Mouse (Mus musculus) forebrain, embryonic 10.5 days (tissue): Measurements from ENCODE around the gene Kcna6. TPM values are rescaled to one million over a fixed set of nuclear protein-coding genes. Genes with fewer than 3 reads are reported as not detected.

ENCODE experiments used
- DNase-seq: peaks from one replicate; pipeline ENCODE4 v3.0.0-alpha.2; 2017; ENCODE audit warnings: low spot score; ENCODE audit errors: extremely low spot score
- H3K27ac ChIP-seq: fragments of 300-500 bp; sonication (generic); 2 replicates; pipeline ENCODE4 v1.5.1; 2016; ENCODE audit warnings: mild to moderate bottlenecking
- H3K27me3 ChIP-seq: fragments of 300-500 bp; sonication (generic); 2 replicates; pipeline ENCODE4 v1.6.1; 2016; ENCODE audit warnings: mild to moderate bottlenecking; ENCODE audit not compliant: poor library complexity, severe bottlenecking
- H3K36me3 ChIP-seq: fragments of 300-500 bp; sonication (generic); replicated peaks from 2 replicates; pipeline ENCODE4 v1.6.1; 2016; ENCODE audit warnings: mild to moderate bottlenecking, moderate library complexity
- H3K4me1 ChIP-seq: fragments of 300-500 bp; sonication (generic); 2 replicates; pipeline ENCODE4 v1.6.1; 2016
- H3K4me3 ChIP-seq: fragments of 300-500 bp; sonication (generic); 2 replicates; pipeline ENCODE4 v1.5.1; 2016; ENCODE audit warnings: mild to moderate bottlenecking, moderate library complexity
- H3K9me3 ChIP-seq: fragments of 300-500 bp; sonication (generic); 2 replicates; pipeline ENCODE4 v1.6.1; 2016; ENCODE audit warnings: mild to moderate bottlenecking, moderate library complexity
- WGBS: fragments of 180-500 bp; shearing (Covaris S2); methylation state at CpG from one replicate; pipeline ENCODE4 v1.1.7; 2016; 5-methylcytosine and 5-hydroxymethylcytosine counted together
- polyA plus RNA-seq: library from polyadenylated mRNA; unstranded; fragments of >200 nt; fragmentation: Nextera tagmentation; extraction: Ambion mirVana; gene quantifications from 2 replicates; pipeline ENCODE4 v1.2.1, GENCODE M21; 2016

Gene Kcna6
- polyA plus RNA-seq, 1 experiment from 2014 or later = 2.9 TPM

DNA sequence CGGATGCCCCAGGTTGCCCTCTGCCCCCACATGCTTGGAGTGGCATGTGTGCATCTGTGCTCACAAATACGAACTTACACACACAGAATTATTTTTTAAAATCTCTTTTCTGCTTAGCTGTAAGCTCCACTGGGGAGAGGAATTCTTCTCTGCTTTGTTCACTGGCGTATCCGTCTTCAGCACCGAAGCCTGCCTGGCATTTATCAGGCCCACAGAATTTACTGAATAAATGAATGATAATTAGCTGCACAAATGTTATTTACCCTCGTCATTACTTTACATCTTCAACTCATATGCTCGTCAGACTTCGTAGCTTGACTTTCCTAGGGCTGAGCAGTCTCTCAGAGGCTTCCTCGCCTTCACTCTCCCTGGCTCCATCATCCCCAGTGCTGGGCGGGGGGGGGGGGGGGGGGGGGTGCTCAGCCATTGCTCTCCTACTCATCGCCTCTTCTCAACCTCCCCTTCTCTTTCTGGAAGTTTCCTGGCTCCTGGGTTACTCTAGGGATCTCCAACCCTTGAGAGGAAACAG lies 24.2 kb upstream of the Kcna6 start:
- H3K4me3 ChIP-seq = no peak overlapping the region
- H3K9me3 ChIP-seq = no peaks in the 10 kb centered on the region
- no peaks in the 10 kb centered on the region for H3K27me3 ChIP-seq
- H3K36me3 ChIP-seq = no peaks in the 10 kb centered on the region
- WGBS = 85% methylated on average over 11 of the region's 11 CpGs
- DNase-seq = no peak
- peaks cover 35% of the 10 kb centered on the region for H3K4me1 ChIP-seq
- no peak overlapping the region for H3K27ac ChIP-seq

DNA sequence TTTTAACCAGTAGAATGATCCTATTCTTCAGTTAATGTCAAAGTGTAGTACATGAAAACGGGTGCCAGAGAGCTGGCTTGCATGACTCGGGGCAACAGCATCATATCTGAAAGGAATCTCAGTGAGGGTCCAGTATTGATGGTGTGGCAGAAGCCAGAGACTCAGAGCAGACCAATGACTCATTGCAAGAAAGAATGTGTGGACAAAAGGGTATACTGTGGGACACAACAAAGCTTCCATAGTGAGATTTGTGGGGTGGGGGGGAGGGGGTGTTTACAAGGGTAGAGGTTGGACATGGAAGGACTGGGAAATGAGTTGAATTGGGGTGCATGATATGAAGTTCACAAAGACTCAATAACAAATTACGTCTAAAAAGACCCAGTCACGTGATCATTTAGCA lies 20.9 kb upstream of the Kcna6 start:
- 80% methylated on average over 4 of the region's 4 CpGs for WGBS
- DNase-seq = no peak
- Histone ChIP-seq H3K9me3 (no peaks in the 10 kb centered on the region), H3K4me3 (no peak overlapping the region), H3K27ac (no peak overlapping the region), H3K27me3 (no peaks in the 10 kb centered on the region), H3K4me1 (peaks cover 5% of the 10 kb centered on the region), H3K36me3 (no peaks in the 10 kb centered on the region)

DNA sequence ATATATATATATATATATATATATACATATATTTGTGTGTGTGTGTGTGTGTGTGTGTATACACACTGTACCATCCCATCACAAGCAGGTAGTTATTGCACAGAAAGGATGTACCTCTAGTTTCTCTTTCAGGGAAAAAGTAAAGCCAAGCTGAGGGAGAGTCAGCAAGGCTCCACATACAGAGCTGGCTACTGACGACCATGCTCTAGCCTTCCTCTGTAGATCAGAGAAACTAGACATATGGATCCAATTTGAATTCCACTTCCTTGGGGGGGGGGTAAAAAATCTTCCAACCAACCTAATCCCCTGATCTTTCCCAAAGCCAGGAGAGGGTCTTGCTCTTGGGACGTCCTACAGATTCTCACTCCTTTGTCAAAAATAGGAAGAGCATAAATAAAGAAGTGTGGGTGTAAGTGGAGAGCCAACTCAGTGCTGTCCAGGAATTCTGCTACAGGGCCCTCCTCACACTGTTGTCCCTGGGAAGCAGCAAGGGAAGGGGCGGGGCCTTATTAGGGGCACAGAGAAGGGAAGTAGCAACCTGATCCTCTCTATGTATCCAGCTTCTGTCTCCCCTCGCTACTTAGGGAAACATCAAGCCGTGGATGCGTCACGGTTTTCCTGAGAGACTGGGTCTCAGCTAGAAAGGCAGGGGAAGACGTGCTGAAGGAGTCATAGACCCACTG lies 15.4 kb upstream of the Kcna6 start:
- 36% methylated on average over 8 of the region's 8 CpGs for WGBS
- DNase-seq = peak; percentile 46
- H3K27ac ChIP-seq = peak overlapping the region; percentile 60

DNA sequence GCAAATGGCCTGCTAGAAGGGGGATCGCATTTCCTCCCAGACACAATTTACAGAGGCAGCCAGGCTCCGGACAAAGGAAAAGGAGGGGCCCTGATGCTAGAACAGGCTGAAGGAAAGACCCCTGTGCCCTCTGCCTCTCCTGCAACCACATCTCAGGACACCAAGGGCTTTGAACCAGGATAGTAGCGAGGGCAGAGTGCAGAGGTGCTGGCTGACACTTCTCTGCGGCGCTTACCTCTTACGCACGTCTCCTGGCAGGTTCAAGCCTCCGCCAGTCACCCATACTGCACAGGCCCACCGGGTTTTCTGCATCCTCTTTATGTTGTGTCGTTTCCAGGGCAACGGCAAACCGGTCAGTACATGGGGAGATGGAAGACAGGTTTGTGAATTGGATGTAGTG lies 12.0 kb upstream of the Kcna6 start:
- H3K27ac ChIP-seq = peak overlapping the region; percentile 78
- WGBS = 47% methylated on average over 12 of the region's 12 CpGs
- H3K27me3 ChIP-seq = no peaks in the 10 kb centered on the region
- H3K9me3 ChIP-seq = no peaks in the 10 kb centered on the region
- peaks cover 25% of the 10 kb centered on the region for H3K4me1 ChIP-seq
- DNase-seq = peak; percentile 34
- no peak overlapping the region for H3K4me3 ChIP-seq
- no peaks in the 10 kb centered on the region for H3K36me3 ChIP-seq

More for the DNA sequence above, 15.4 kb upstream of the Kcna6 start:
- H3K4me1 ChIP-seq = peaks cover 25% of the 10 kb centered on the region
- H3K27me3 ChIP-seq = no peaks in the 10 kb centered on the region
- H3K36me3 ChIP-seq = no peaks in the 10 kb centered on the region
- H3K9me3 ChIP-seq = no peaks in the 10 kb centered on the region
- H3K4me3 ChIP-seq = peak overlapping the region; percentile 6; the same call in 1 of the 2 replicates

GRCm38 (mm10) chr6:126745888-126746287 lies 5.4 kb upstream of the Kcna6 start:
- DNase-seq = no peak
- Histone ChIP-seq H3K4me3 (no peak overlapping the region), H3K27me3 (peaks cover 18% of the 10 kb centered on the region), H3K9me3 (no peaks in the 10 kb centered on the region), H3K4me1 (peaks cover under 1% of the 10 kb centered on the region), H3K27ac (no peak overlapping the region), H3K36me3 (no peaks in the 10 kb centered on the region)
- 71% methylated on average over 1 of the region's 1 CpGs for WGBS

- no peak for DNase-seq
- Histone ChIP-seq H3K4me1 (peaks cover 22% of the 10 kb centered on the region), H3K27me3 (peaks cover 51% of the 10 kb centered on the region), H3K4me3 (no peak overlapping the region), H3K36me3 (no peaks in the 10 kb centered on the region), H3K27ac (no peak overlapping the region), H3K9me3 (no peaks in the 10 kb centered on the region)
- 71% methylated on average over 3 of the region's 3 CpGs for WGBS
Observed at GRCm38 (mm10) chr6:126742610-126743009, 2.1 kb upstream of the Kcna6 start.

DNA sequence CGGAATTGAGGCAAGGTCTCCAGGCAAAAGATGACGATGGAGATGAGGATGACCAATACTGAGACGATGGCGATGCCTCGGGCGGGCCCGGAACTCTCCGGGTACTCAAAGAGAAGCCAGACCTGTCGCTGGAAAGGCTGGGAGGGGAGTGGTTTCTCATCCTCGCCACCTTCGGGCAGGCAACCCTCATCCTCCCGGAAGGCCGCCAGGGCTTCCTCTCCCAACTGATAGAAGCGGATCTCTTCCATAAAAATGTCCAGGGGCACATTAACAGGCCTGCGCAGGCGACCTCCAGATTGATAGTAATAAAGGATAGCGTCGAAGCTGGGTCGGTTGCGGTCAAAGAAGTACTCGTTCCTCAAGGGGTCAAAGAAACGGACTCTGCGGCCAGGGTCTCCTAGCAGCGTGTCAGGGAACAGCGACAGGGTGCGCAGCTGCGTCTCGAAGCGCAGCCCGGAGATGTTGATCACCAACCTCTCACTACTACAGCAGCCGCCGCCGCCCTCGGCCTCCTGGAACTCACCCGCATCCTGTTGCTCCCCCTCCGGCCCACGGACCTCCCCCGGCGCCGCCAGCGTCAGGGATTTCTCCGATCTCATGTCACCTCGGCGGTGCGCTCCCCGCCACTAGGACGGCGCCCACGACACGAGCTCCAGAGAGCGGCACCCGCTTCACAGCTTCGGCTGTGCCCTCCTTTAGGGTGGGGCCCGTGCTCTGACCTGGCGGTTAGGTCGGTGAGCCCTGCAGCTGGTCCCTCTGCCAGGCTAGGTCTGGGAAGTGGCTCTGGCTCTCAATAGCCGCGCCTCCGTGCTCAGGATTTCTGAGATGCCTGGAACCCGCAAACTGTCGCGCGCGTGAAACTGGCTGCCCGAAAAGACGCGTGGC lies 906 bp downstream of the Kcna6 start:
- H3K9me3 ChIP-seq = no peaks in the 10 kb centered on the region
- peak overlapping the region; percentile 77 for H3K27ac ChIP-seq
- peaks cover 65% of the 10 kb centered on the region for H3K27me3 ChIP-seq
- peaks cover 22% of the 10 kb centered on the region for H3K4me1 ChIP-seq
- DNase-seq = peak; percentile 42
- peak overlapping the region; percentile 67 for H3K4me3 ChIP-seq
- WGBS = 1% methylated on average over 67 of the region's 67 CpGs
- H3K36me3 ChIP-seq = no peaks in the 10 kb centered on the region

DNA sequence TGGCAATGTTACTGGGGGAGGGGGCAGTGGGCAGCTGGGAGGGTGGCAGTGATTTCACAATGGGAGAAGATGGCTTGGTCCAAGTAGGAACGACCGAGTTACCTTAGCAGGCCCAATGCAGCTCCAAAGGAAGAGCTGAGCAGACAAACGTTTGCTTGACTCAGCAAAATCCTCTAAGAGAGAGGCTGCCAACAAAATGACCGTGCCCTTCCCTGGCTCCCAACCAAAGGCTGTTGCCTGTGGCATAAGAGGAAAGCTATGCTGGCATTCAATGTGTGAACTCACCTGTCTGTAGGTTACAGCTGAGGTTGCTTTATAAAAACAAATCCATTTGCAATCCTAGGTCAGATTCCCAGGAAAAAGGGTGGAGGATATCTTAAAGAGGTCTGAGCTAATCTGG lies 3.5 kb downstream of the Kcna6 start:
- H3K27me3 ChIP-seq = peaks cover 58% of the 10 kb centered on the region
- no peaks in the 10 kb centered on the region for H3K36me3 ChIP-seq
- no peaks in the 10 kb centered on the region for H3K9me3 ChIP-seq
- no peak overlapping the region for H3K27ac ChIP-seq
- 83% methylated on average over 4 of the region's 4 CpGs for WGBS
- no peak for DNase-seq
- H3K4me3 ChIP-seq = no peak overlapping the region
- H3K4me1 ChIP-seq = peaks cover 22% of the 10 kb centered on the region

DNA sequence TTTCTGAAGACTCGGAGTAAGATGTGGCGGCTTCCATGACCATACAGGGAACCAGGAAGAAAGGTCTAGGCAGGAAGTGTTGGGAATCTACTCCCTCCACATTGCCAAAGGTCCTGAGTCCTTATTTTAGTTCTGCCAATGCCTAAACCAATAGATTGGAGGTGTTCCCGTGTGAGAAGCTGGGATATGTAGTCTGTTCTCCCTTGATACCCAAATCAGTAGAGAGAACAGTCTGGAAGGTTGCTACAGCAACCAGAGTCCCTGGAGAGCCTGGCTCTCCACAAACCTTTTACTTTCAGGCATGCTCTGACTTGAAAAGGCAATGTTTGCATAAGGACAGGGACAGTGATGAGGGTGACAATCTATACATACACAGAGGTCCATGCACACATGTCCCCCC lies 4.7 kb downstream of the Kcna6 start:
- no peaks in the 10 kb centered on the region for H3K9me3 ChIP-seq
- no peaks in the 10 kb centered on the region for H3K36me3 ChIP-seq
- H3K27me3 ChIP-seq = peaks cover 46% of the 10 kb centered on the region
- no peak overlapping the region for H3K27ac ChIP-seq
- peaks cover 20% of the 10 kb centered on the region for H3K4me1 ChIP-seq
- no peak for DNase-seq
- H3K4me3 ChIP-seq = no peak overlapping the region
- WGBS = 73% methylated on average over 3 of the region's 3 CpGs

DNA sequence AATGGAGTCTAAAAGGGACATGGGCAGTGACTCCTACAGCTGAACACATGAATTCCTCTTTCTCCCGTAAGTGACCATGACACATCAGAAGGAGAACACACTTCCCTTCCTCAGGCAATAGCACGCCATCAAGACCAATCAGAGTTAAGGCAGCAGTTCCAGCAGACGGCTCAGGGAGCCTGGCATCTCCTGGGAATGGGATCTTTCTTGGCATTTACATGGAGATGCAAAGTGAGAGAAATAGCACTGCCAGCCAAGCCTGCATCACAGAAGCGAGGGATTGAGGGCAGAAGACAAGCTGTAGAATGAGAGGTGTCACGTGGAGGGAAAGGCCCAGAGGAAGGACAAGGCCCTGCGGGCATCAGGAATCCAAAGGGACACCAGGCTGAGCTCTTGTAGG lies 7.8 kb downstream of the Kcna6 start:
- Histone ChIP-seq H3K9me3 (no peaks in the 10 kb centered on the region), H3K36me3 (no peaks in the 10 kb centered on the region), H3K27ac (no peak overlapping the region), H3K27me3 (peaks cover 15% of the 10 kb centered on the region), H3K4me1 (no peaks in the 10 kb centered on the region), H3K4me3 (no peak overlapping the region)
- DNase-seq = no peak
- WGBS = 83% methylated on average over 6 of the region's 6 CpGs

- WGBS = 89% methylated on average over 8 of the region's 8 CpGs
- Histone ChIP-seq H3K9me3 (no peaks in the 10 kb centered on the region), H3K27ac (no peak overlapping the region), H3K27me3 (no peaks in the 10 kb centered on the region), H3K36me3 (no peaks in the 10 kb centered on the region), H3K4me1 (no peaks in the 10 kb centered on the region), H3K4me3 (no peak overlapping the region)
- no peak for DNase-seq
Observed at GRCm38 (mm10) chr6:126728803-126729202, 11.7 kb downstream of the Kcna6 start.

DNA sequence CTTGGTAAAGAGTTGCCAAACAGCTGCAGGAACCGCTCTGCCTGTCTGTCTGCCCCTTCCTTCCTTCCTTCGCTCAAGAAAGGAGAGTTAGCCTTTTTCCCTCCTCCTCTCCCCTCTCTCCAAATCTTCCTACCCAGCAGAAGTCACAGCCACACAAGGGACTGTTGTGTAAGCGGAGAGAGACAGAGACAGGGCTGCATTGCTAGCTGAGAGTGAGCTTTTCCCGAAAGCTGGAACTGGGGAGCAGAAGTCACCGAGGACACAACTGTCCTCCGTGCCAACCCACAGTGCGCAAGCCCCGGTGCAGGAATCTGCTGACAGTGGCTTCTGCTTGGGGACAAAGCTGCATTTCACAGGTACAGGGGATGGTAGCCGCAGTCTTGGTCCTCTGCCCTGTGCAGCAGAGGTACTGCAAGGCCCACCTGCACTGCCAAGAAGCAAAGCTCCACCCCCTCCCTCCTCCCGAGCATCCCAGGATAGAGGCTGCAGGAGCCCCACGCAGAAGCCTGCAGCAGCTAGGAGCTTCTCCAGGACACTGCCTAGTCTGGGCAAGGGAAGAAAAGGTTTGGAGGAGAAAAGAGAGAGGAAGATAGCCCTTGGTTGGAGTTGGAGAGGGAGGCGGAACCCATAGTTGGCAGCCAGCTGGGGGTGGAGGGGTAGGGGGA lies 21.9 kb downstream of the Kcna6 start:
- no peak overlapping the region for H3K27ac ChIP-seq
- 67% methylated on average over 12 of the region's 12 CpGs for WGBS
- H3K4me3 ChIP-seq = no peak overlapping the region
- H3K27me3 ChIP-seq = 0 out of 2 replicates have a peak, but pooled peaks cover 6% of the 10 kb centered on the region
- DNase-seq = no peak
- no peaks in the 10 kb centered on the region for H3K4me1 ChIP-seq
- H3K36me3 ChIP-seq = no peaks in the 10 kb centered on the region
- no peaks in the 10 kb centered on the region for H3K9me3 ChIP-seq
